Mouse (Mus musculus) lung, postnatal 0 days (tissue): ENCODE results near the gene Pogz.

ENCODE experiments used
- CTCF ChIP-seq: IDR thresholded peaks from 2 replicates; pipeline ENCODE4 v1.5.1; 2016; ENCODE audit warnings: antibody characterized with exemption, mild to moderate bottlenecking
- EP300 ChIP-seq: IDR thresholded peaks from 2 replicates; pipeline ENCODE4 v1.6.1; 2016; ENCODE audit warnings: antibody characterized with exemption, mild to moderate bottlenecking, control low read depth

GRCm38 (mm10) chr3:94869011-94869410, 31.6 kb downstream of the Pogz start:
- TF ChIP-seq CTCF (no peak), EP300 (no peak)
